Mouse (Mus musculus): ENCODE measurements around the gene Upk1b.

- no peak for TF ChIP-seq CTCF (IDR thresholded peaks at IDR 0.05; ENCODE audit: low read depth)
- no peak for TF ChIP-seq EP300 (IDR thresholded peaks at IDR 0.05; ENCODE audit: low read depth)
These were observed 46.5 kb downstream of the Upk1b start for GRCm38 (mm10) chr16:38753631-38754030.
